Mouse (Mus musculus): Measurements from ENCODE around the gene Gjc2.
"Not testable (repeated sequence)": the region's sequence is repeated elsewhere in the genome, so short reads cannot be mapped to it uniquely, and the experiment has no call there.

Gjc2 gene

DNA sequence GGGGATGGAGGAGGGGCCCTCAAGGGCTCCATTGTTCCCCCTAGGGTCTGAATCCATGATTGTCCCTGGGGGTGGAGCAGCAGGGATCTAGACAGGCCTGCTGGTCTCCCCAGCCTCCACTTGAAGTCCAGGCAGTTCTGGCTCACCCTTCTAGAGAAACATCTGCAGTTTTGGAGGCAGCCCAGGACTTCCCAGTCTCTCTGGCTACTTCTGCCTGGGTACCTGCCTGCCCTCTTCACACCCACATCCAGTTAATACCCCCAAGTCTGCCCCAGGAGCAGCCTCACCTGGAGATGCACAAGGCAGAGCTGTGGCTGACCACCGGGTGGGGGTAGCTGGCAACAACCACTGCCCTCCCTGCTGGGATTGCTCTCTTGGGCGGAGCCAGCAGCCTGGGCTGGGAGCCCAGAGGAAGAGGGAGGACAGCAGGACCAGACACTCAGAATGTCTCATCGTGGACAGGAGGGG lies at the start of gene Gjc2:
TSS of gene Gjc2 (minus strand) at position 350 of the 468 bp plus-strand sequence.
- no peak for DNase-seq (ENCODE audit: low spot score in 2 of 2)

- DNase-seq (ENCODE audit: low spot score in 2 of 2), result no peak
These were observed 49.8 kb upstream of the Gjc2 start for GRCm38 (mm10) chr11:59232797-59233196.

- DNase-seq (ENCODE audit: low spot score in 2 of 2), result peak; percentile 64 to 68
These were observed 47.2 kb upstream of the Gjc2 start for GRCm38 (mm10) chr11:59230144-59230760.

DNA sequence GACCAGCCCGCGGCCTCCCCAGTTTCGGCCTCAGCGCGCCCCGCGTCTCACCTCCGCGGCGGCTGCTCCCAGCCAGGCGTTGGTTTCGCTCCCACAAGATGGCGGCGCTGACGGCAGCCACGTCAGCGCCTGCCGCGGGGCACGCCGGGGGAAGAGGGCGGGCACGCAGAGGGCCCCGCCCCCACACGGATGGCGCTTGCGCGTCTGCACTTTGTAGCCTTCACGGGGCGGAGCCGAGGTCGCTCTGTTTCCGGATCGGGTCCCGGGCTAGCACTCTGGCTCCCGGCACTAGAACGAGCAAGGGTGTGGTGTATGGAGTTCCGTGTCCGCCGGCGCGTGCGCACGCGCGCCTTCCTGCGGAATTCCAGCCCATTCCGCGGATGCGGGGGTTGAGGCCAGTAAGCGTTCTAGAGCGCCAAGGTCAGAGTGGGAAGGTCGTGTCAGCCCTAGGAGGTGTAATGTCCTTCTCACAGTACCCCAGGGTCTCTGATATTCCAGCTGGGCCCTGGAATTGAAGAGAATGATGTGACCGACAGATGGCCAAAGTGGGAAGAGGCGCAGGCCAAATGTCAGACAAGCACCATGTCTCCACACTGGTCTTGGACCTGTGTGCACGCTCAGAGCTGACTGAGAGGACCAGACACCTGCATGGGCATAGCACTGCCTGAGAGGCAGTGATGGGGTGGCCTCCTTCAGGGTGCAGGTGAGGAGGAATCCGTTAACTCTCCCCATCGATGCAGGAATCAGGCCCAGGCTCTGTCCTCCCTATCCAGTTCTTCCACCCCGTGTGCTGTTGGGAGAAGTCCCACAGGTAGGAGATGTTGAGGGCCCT lies 45.3 kb upstream of the Gjc2 start, which contains the start of gene Arf1:
TSS of gene Arf1 (minus strand) at position 149 of the 832 bp plus-strand sequence.
- DNase-seq (ENCODE audit: low spot score in 2 of 2), result peak; percentile 95 to 98

DNA sequence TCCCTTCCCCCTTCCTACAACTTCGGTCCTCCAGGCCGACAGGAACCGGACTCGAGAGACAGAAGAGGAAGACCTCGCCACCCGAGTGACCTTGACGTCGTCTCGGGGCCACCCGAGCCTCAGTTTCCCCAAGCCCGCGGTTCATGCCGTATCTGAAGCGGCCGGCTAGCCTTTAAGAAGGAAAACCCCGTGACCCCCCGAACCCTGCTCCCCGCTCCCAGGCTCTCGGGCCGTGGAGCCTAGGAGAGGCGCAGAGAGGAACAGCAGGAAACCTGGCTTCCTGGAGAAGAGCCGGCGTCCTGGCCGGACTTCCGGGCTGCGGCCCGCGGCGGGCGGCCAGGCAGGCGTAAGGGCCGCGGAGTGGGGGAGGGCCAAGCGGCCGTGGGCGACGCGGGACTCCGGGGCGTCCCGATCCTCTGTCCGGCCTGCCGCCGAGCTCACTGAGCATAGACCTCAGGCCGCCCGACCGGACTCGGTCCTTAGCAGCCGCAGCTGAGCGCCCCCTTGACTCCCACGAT lies 44.6 kb upstream of the Gjc2 start:
- DNase-seq (ENCODE audit: low spot score in 2 of 2), result no peak

GRCm38 (mm10) chr11:59226787-59227603 lies 44.0 kb upstream of the Gjc2 start:
- DNase-seq (ENCODE audit: low spot score in 2 of 2), result no peak

DNA sequence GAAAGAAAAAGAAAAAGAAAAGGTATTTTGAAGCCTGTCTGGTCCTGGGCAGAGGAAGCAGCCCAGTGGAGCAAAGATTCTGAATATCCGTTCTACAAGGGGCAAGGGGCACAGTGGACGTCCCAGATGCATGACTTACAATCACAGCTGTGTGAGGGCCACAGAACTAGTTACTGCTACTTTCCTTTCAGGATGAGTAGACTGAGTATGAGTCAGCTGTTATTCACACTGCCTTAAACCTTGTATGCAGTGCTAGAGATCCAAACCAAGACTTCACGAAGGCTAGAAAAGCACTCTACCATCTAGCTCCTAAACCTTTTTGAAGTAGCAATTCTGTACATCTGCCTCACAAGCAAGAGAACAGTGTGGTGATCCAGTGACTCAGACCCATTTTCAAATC lies 43.2 kb upstream of the Gjc2 start:
- no peak for DNase-seq (ENCODE audit: low spot score in 2 of 2)

DNA sequence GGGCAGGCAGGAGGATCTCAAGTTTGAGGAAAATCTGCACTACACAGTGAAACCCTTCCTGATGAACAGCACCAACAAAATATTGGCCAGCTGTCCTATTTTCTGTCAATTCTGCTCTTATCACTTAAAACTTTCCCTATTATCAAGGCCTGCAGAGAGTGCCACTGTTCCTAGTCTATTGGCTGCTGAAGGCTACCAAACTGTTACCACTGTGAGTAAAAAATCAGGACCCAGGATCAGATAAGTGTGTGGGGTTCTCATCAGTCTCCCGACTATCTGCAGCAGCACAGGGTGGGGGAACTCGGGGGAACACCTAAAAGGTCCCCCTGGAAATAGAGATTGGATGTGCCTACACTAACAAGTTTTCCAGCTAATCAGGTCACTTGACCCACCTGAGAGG lies 42.2 kb upstream of the Gjc2 start:
- no peak for DNase-seq (ENCODE audit: low spot score in 2 of 2)

DNA sequence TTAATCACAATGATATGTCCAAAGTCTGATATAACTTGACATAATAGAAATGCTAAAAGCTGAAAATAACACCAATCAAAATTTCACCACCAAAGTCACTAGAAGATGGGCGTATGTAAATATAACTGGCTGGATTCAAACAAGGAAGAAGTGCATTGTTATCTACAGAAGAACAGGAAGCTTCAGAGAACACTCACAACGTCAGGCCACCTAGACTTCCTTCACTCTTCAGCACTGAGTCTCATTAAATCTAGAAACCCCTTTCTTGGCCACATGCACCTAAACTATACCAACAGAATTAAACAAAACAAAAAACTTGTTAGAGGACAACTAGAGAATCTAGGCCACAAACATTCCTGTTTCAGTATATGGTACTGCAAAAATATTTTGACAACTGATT lies 41.5 kb upstream of the Gjc2 start:
- DNase-seq (ENCODE audit: low spot score in 2 of 2), result no peak

DNA sequence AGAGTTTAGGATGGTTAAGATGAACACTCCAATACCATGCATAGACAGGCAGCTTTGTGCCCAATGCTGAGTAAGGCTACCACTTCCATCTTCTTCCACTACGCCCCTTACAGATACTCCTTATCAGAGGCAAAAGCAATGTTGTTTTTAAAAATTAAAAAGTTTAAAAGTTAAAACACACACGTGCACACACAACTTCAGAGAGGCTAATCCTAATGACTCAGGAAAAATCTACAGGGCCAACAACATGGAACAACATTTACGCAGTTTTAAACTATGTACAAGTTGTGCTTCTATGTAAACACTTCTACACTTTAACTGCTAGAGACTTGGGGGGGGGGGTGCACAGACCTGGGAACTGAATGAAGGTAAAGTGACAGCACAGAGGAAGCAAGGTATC lies 41.0 kb upstream of the Gjc2 start:
- DNase-seq (ENCODE audit: low spot score in 2 of 2), result no peak

GRCm38 (mm10) chr11:59222306-59222705 lies 39.3 kb upstream of the Gjc2 start:
- no peak for DNase-seq (ENCODE audit: low spot score in 2 of 2)

- no peak for DNase-seq (ENCODE audit: low spot score in 2 of 2)
These were observed 38.6 kb upstream of the Gjc2 start for GRCm38 (mm10) chr11:59221604-59222003.

- DNase-seq (ENCODE audit: low spot score in 2 of 2), result no peak
These were observed 36.1 kb upstream of the Gjc2 start for GRCm38 (mm10) chr11:59219064-59219463.

GRCm38 (mm10) chr11:59218389-59218998 lies 35.5 kb upstream of the Gjc2 start:
- DNase-seq (ENCODE audit: low spot score in 2 of 2), result no peak

- DNase-seq (ENCODE audit: low spot score in 2 of 2), result peak in 1 of 2 experiments; percentile 52
These were observed 33.9 kb upstream of the Gjc2 start for GRCm38 (mm10) chr11:59216955-59217354.

DNA sequence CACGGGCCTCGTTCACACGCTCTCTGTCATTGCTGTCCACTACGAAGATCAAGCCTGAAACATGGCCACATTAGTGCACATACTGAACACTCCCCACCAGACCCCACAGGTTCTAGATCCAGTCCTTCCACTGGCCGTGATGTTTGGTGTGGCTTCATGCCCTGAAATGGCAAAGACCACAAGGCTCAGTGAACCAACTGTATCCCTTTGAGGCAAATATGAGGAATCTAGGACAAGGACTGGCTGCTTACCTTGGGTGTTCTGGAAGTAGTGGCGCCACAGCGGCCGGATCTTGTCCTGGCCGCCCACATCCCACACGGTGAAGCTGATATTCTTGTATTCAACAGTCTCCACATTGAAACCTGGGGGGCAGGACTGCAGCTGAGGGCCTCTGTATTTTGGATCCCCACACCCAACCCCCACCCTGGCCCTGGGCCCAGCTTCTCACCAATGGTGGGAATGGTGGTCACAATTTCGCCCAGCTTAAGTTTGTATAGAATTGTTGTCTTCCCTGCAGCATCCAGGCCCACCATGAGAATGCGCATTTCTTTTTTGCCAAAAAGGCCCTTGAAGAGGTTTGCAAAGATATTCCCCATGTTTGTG lies 30.0 kb upstream of the Gjc2 start:
- no peak for DNase-seq (ENCODE audit: low spot score in 2 of 2)

DNA sequence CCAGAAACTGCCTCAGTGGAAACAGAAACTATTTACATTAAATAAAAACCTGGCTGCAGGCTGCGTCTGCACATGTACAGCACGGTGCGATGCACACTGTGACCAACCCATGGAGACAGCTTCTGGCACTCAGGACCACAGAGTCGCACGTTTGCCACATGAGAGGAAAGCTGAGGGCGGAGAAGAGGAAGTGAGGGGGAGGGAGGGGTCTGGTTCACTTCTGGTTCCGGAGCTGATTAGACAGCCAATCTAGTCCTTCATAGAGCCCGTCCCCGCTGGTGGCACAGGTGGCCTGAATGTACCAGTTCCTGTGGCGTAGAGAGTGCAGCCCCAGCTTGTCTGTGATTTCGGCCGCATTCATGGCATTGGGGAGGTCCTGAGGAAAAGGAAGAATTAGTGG lies 29.3 kb upstream of the Gjc2 start:
- DNase-seq (ENCODE audit: low spot score in 2 of 2), result not testable (repeated sequence)

GRCm38 (mm10) chr11:59211561-59211960 lies 28.5 kb upstream of the Gjc2 start:
- DNase-seq (ENCODE audit: low spot score in 2 of 2), result not testable (repeated sequence)

GRCm38 (mm10) chr11:59210020-59210419 lies 27.0 kb upstream of the Gjc2 start:
- DNase-seq (ENCODE audit: low spot score in 2 of 2), result no peak

DNA sequence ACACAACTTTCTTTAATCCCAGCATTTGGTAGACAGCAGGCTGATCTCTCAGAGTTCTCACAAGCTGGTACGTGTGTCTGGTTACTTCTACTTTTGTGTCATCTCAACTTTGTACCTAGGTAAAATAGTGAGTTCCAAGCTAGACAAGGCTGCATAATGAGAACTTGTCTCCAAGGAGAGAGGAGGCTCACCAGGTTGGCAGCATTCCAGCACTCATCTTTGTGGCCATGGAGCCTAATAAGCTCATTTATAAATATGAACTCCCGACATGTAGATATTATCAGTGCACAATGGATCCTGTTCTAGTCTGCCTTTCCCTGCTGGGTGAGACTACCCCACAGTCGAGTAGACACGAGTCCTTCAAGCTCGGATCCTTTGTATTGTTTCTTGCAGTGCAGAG lies 26.6 kb upstream of the Gjc2 start:
- DNase-seq (ENCODE audit: low spot score in 2 of 2), result no peak

DNA sequence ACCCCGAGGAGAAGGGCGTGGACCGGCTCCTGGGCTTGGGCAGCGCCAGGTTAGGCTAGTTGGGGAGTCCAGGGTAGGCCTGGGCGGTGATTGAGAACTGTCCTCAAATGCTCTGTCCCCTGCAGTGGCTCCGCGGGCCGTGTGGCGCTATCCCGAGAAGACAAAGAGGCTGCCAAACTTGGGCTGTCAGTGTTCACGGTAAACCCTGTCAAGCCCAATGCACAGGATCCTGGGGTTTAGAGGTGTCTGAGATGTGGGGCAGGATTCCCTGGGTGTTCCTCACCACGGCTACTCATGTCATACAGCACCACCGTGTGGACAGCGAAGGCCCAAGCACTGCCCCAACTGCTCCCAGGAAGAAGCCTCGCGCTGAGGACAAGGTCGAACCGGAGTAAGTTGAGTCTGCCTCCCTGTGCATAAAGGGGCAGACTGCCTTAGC lies 26.0 kb upstream of the Gjc2 start:
- DNase-seq (ENCODE audit: low spot score in 2 of 2), result peak in 1 of 2 experiments; percentile 63
